Mouse (Mus musculus): Measurements from ENCODE around the gene Nol9. TPM values are rescaled to one million over a fixed set of nuclear protein-coding genes. Genes with fewer than 3 reads are reported as not detected.
A peak's percentile ranks its signal among the peaks of the same experiment; 100 is the strongest.

The Nol9 gene
- total and polyA plus RNA-seq, 3 experiments = 80.3 to 114 (median 80.9) TPM

GRCm38 (mm10) chr4:152009076-152010051 is 29.8 kb upstream of the Nol9 start (continued):
- TF ChIP-seq BHLHE40 (IDR thresholded peaks at IDR 0.05; ENCODE audit: borderline replicate concordance, low read depth, low read length) (no peak), TAL1 (IDR thresholded peaks at IDR 0.05; ENCODE audit: low read length) (no peak), EP300 (IDR thresholded peaks at IDR 0.05; ENCODE audit: low read depth in 1 of 2, low read length in 2 of 2) (no peak), USF2 (IDR thresholded peaks at IDR 0.05; ENCODE audit: borderline replicate concordance in 1 of 2, insufficient read depth in 1 of 2, low read depth in 1 of 2, low read length in 2 of 2) (no peak), RAD21 (IDR thresholded peaks at IDR 0.05; ENCODE audit: low read depth, low read length) (no peak), MAX (IDR thresholded peaks at IDR 0.05; ENCODE audit: low read length) (peak; percentile 71), GABPA (IDR thresholded peaks at IDR 0.05; ENCODE audit: low read depth, low read length) (no peak), TBP (IDR thresholded peaks at IDR 0.05; ENCODE audit: low read depth, low read length) (no peak; the same call in 1 of the 2 replicates), HCFC1 (IDR thresholded peaks at IDR 0.05; ENCODE audit: low read depth, low read length) (no peak), MYC (IDR thresholded peaks at IDR 0.05; ENCODE audit: low read depth, low read length) (peak; percentile 34; the same call in 1 of the 2 replicates)

GRCm38 (mm10) chr4:152010091-152010706 is 28.9 kb upstream of the Nol9 start:
- Histone ChIP-seq H3K27ac (ENCODE audit: control insufficient read depth, low read depth, low read length) (peak overlapping the region; percentile 26), H3K27me3 (ENCODE audit: control insufficient read depth in 1 of 2, insufficient read depth in 2 of 2, low read length in 2 of 2) (no peaks in the 10 kb centered on the region), H3K79me2 (ENCODE audit: control insufficient read depth, insufficient read depth, low read length, poor library complexity) (peaks cover 38% of the 10 kb centered on the region), H3K9me3 (replicated peaks; ENCODE audit: insufficient read depth, low read length) (no peaks in the 10 kb centered on the region), H3K9ac (ENCODE audit: control insufficient read depth, low read depth, low read length, poor library complexity, severe bottlenecking) (peak overlapping the region; percentile 81), H3K36me3 (ENCODE audit: control insufficient read depth in 1 of 2, insufficient read depth in 2 of 2, low read length in 2 of 2) (peaks cover 0 to 5% of the 10 kb centered on the region in 2 experiments; a peak in 2 of 4 replicates), H3K4me3 (ENCODE audit: control insufficient read depth in 1 of 2, insufficient read depth in 1 of 2, low read depth in 2 of 2, low read length in 2 of 2) (peak overlapping the region; percentile 74 to 83), H3K4me1 (ENCODE audit: control insufficient read depth in 1 of 2, insufficient read depth in 2 of 2, low read length in 2 of 2) (peaks cover 0 to 11% of the 10 kb centered on the region in 2 experiments; a peak in 3 of 4 replicates)
- TF ChIP-seq POLR2A (IDR thresholded peaks at IDR 0.05; ENCODE audit: control insufficient read depth in 1 of 2, insufficient read depth in 1 of 2, low read depth in 1 of 2, low read length in 2 of 2, poor library complexity in 1 of 2) (0 out of 4 replicates have a peak, but pooled peaks of 1 of the 2 experiments have one; percentile 30), USF1 (IDR thresholded peaks at IDR 0.05; ENCODE audit: low read depth, low read length) (peak; percentile 91), ZKSCAN1 (IDR thresholded peaks at IDR 0.05; ENCODE audit: low read depth, low read length) (no peak), MAFK (IDR thresholded peaks at IDR 0.05; ENCODE audit: borderline replicate concordance, low read depth, low read length) (no peak), HCFC1 (IDR thresholded peaks at IDR 0.05; ENCODE audit: low read depth, low read length) (0 out of 2 replicates have a peak, but pooled peaks have one; percentile 27), MYC (IDR thresholded peaks at IDR 0.05; ENCODE audit: low read depth, low read length) (0 out of 2 replicates have a peak, but pooled peaks have one; percentile 53), NELFE (IDR thresholded peaks at IDR 0.05; ENCODE audit: low read depth, low read length) (no peak; the same call in 1 of the 2 replicates), SIN3A (IDR thresholded peaks at IDR 0.05; ENCODE audit: low read length) (peak; percentile 99), EP300 (IDR thresholded peaks at IDR 0.05; ENCODE audit: low read depth in 1 of 2, low read length in 2 of 2) (no peak), ZNF384 (IDR thresholded peaks at IDR 0.05; ENCODE audit: low read depth, low read length) (peak; percentile 67), USF2 (IDR thresholded peaks at IDR 0.05; ENCODE audit: borderline replicate concordance in 1 of 2, insufficient read depth in 1 of 2, low read depth in 1 of 2, low read length in 2 of 2) (peak; percentile 38 to 64; a peak in 3 of 4 replicates), JUND (IDR thresholded peaks at IDR 0.05; ENCODE audit: low read depth, low read length) (no peak), NRF1 (IDR thresholded peaks at IDR 0.05; ENCODE audit: insufficient read depth, low read depth, low read length, poor library complexity, severe bottlenecking) (no peak), MXI1 (IDR thresholded peaks at IDR 0.05; ENCODE audit: low read depth, low read length) (peak; percentile 99), E2F4 (IDR thresholded peaks at IDR 0.05; ENCODE audit: borderline replicate concordance, low read depth, low read length) (no peak), CTCF (IDR thresholded peaks at IDR 0.05 in 2 of 3, conservative IDR thresholded peaks at IDR 0.05 in 1 of 3; ENCODE audit: control insufficient read depth in 1 of 3, insufficient read depth in 1 of 3, low read depth in 2 of 3, low read length in 3 of 3, poor library complexity in 1 of 3, severe bottlenecking in 1 of 3) (no peak), BHLHE40 (IDR thresholded peaks at IDR 0.05; ENCODE audit: borderline replicate concordance, low read depth, low read length) (no peak), RCOR1 (IDR thresholded peaks at IDR 0.05; ENCODE audit: low read depth, low read length) (no peak), GABPA (IDR thresholded peaks at IDR 0.05; ENCODE audit: low read depth, low read length) (0 out of 2 replicates have a peak, but pooled peaks have one; percentile 19), UBTF (IDR thresholded peaks at IDR 0.05; ENCODE audit: borderline replicate concordance, insufficient read depth, low read depth, low read length) (no peak), MAZ (IDR thresholded peaks at IDR 0.05; ENCODE audit: low read depth, low read length) (no peak), MAX (IDR thresholded peaks at IDR 0.05; ENCODE audit: low read length) (peak; percentile 98), GATA1 (IDR thresholded peaks at IDR 0.05; ENCODE audit: low read depth, low read length) (no peak)
- DNase-seq (ENCODE audit: low read depth, low spot score) = peak; percentile 89

Data from MEL (cell line).